Mouse (Mus musculus): ENCODE results near the gene Mybphl.
A peak's percentile ranks its signal among the peaks of the same experiment; 100 is the strongest.

DNA sequence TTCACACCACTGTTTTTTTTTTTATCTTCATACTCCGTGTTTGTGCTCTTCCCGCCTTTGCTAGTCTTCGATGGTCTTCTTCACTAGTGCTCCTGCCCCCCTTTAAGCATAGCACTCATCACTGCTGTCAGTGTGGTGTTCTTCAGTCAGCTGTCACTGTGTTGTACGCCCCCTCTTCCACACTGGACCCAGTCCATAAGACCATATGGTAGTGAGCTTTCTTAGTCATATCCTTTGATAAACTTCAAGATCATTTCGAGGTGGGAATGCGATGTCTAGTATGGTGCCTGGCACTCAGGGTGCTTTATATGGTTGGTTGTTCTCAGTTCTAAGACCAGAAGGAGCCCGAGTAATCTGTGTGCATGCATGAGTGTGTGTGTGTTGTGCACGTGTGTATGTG is 37.4 kb upstream of the Mybphl start:
- TF ChIP-seq POLR2AphosphoS2 (IDR thresholded peaks at IDR 0.05; ENCODE audit: insufficient read length, low read depth) (no peak), E2F4 (IDR thresholded peaks at IDR 0.05; ENCODE audit: insufficient read depth) (no peak), MAX (IDR thresholded peaks at IDR 0.05; ENCODE audit: low read depth) (no peak), POLR2A (IDR thresholded peaks at IDR 0.05; ENCODE audit: insufficient read length, low read depth) (no peak), TCF12 (IDR thresholded peaks at IDR 0.05; ENCODE audit: insufficient read depth, poor library complexity, severe bottlenecking) (no peak), USF1 (IDR thresholded peaks at IDR 0.05; ENCODE audit: low read depth) (no peak), MYOG (IDR thresholded peaks at IDR 0.05; ENCODE audit: control insufficient read depth in 1 of 3, insufficient read depth in 1 of 3, insufficient read length in 2 of 3, low read depth in 2 of 3) (no peak), CEBPB (IDR thresholded peaks at IDR 0.05; ENCODE audit: insufficient read depth, poor library complexity, severe bottlenecking) (no peak), SRF (IDR thresholded peaks at IDR 0.05; ENCODE audit: control insufficient read depth, insufficient read length, low read depth) (no peak), TCF3 (IDR thresholded peaks at IDR 0.05; ENCODE audit: insufficient read length, low read depth) (no peak), MYOD1 (IDR thresholded peaks at IDR 0.05; ENCODE audit: control insufficient read depth in 1 of 3, insufficient read length in 2 of 3, low read depth in 2 of 3) (peak in 1 of 3 experiments; percentile 19)

Measured in myocyte (in vitro differentiated cells).